Mouse (Mus musculus) testis, adult 2 months (tissue): ENCODE results near the gene She.

Source experiments
- CTCF ChIP-seq: fragments of 200-500 bp; IDR thresholded peaks from 2 replicates; pipeline ENCODE4 v1.5.1; 2012; ENCODE audit warnings: low read depth, mild to moderate bottlenecking, inconsistent platforms, low read length, moderate library complexity; ENCODE audit not compliant: control insufficient read depth, insufficient read depth, insufficient replicate concordance
- POLR2A ChIP-seq: fragments of 200-500 bp; IDR thresholded peaks from 2 replicates; pipeline ENCODE4 v1.6.1; 2012; ENCODE audit warnings: low read depth, mild to moderate bottlenecking, inconsistent platforms, low read length, moderate library complexity; ENCODE audit not compliant: control insufficient read depth

- TF ChIP-seq CTCF: no peak
- TF ChIP-seq POLR2A: no peak
These were observed 38.4 kb downstream of the She start for GRCm38 (mm10) chr3:89869556-89869955.
